Mouse (Mus musculus) limb, embryonic 14.5 days (tissue): ENCODE data around the gene Rnf215. TPM values are rescaled to one million over a fixed set of nuclear protein-coding genes. Genes with fewer than 3 reads are reported as not detected.

Source experiments
- ATAC-seq: fragments of 200-750 bp; cut with Nextera tagmentation; 2 replicates; pipeline ENCODE4 v1.8.0; 2017; ENCODE audit warnings: low read depth, moderate number of reproducible peaks, moderate TSS enrichment; ENCODE audit not compliant: low FRiP score
- DNase-seq: peaks from one replicate; pipeline ENCODE4 v3.0.0-alpha.2; 2015; ENCODE audit warnings: low spot score
- H3K27ac ChIP-seq: fragments of 300-500 bp; sonication (generic); replicated peaks from 2 replicates; pipeline ENCODE4 v1.5.1; 2014; ENCODE audit warnings: low read depth, mild to moderate bottlenecking, low read length, moderate library complexity, mixed read lengths
- H3K27me3 ChIP-seq: fragments of 300-500 bp; sonication (generic); 2 replicates; pipeline ENCODE4 v1.6.1; 2014; ENCODE audit warnings: low read length, mixed read lengths; ENCODE audit not compliant: control insufficient read depth, insufficient read depth
- H3K36me3 ChIP-seq: fragments of 300-500 bp; sonication (generic); 2 replicates; pipeline ENCODE4 v1.6.1; 2014; ENCODE audit warnings: mild to moderate bottlenecking, low read length, moderate library complexity, mixed read lengths; ENCODE audit not compliant: control insufficient read depth, insufficient read depth
- H3K4me1 ChIP-seq: fragments of 300-500 bp; sonication (generic); 2 replicates; pipeline ENCODE4 v1.6.1; 2014; ENCODE audit warnings: antibody characterized with exemption, low read length, mixed read lengths; ENCODE audit not compliant: control insufficient read depth, insufficient read depth
- H3K4me2 ChIP-seq: fragments of 300-500 bp; sonication (generic); replicated peaks from 2 replicates; pipeline ENCODE4 v1.6.1; 2014; ENCODE audit warnings: low read depth, mild to moderate bottlenecking, low read length, moderate library complexity; ENCODE audit not compliant: severe bottlenecking
- H3K4me3 ChIP-seq: fragments of 300-500 bp; sonication (generic); replicated peaks from 2 replicates; pipeline ENCODE4 v1.5.1; 2014; ENCODE audit warnings: low read length
- H3K9ac ChIP-seq: fragments of 300-500 bp; sonication (generic); 2 replicates; pipeline ENCODE4 v1.6.1; 2014; ENCODE audit warnings: mild to moderate bottlenecking, low read depth, low read length, moderate library complexity; ENCODE audit not compliant: severe bottlenecking
- H3K9me3 ChIP-seq: fragments of 300-500 bp; sonication (generic); 2 replicates; pipeline ENCODE4 v1.6.1; 2016; ENCODE audit warnings: low read length; ENCODE audit not compliant: control insufficient read depth
- POLR2A ChIP-seq: fragments of 200-500 bp; IDR thresholded peaks from 2 replicates; pipeline ENCODE4 v1.8.0; 2012; ENCODE audit warnings: inconsistent platforms, mild to moderate bottlenecking, moderate library complexity, borderline replicate concordance; ENCODE audit not compliant: insufficient read depth, insufficient read length; ENCODE audit errors: extremely low read depth
- WGBS: fragments of 180-500 bp; shearing (Covaris S2); extraction: QIAGEN DNeasy Blood & Tissue Kit; methylation state at CpG from one replicate; pipeline ENCODE4 v1.1.7; 2014; 5-methylcytosine and 5-hydroxymethylcytosine counted together
- polyA plus RNA-seq, 2 experiments: library from polyadenylated mRNA; depleted of rRNA in 1 of 2; stranded (reverse) in 1 of 2; unstranded in 1 of 2; fragments of >200 nt; fragmentation: Nextera tagmentation in 1 of 2; extraction: Ambion mirVana in 1 of 2; gene quantifications; 2 replicates each; pipeline versions ENCODE4 v1.2.1 to v1.2.3; 2012 to 2014

Gene Rnf215
- polyA plus RNA-seq (2012; rRNA removed) (57.1 and 62.6 TPM in 2 replicates), polyA plus RNA-seq (2014; fragmentation: Nextera tagmentation; extraction: Ambion mirVana) (40.7 and 49.8 TPM in 2 replicates)

- 0 out of 2 replicates have a peak, but pooled peaks have one; percentile 49 for TF ChIP-seq POLR2A
- H3K4me1 ChIP-seq: peaks cover 10% of the 10 kb centered on the region
- no peaks in the 10 kb centered on the region for H3K9me3 ChIP-seq
- peak within 1 kb of the TSS; percentile 95 for H3K9ac ChIP-seq
- WGBS: 3% methylated on average over 47 of the region's 66 CpGs
- peak within 1 kb of the TSS; percentile 79 for H3K27ac ChIP-seq
- peak within 1 kb of the TSS; percentile 78 for H3K4me2 ChIP-seq
- H3K36me3 ChIP-seq: peaks cover 37% of the 10 kb centered on the region
- H3K4me3 ChIP-seq: peak within 1 kb of the TSS; percentile 83
- peak; percentile 93 for ATAC-seq
- peak; percentile 92 for DNase-seq
- no peaks in the 10 kb centered on the region for H3K27me3 ChIP-seq
Observed at GRCm38 (mm10) chr11:4134986-4135935, at the start of gene Rnf215. TSS of gene Rnf215 (plus strand) at chr11:4135202.

GRCm38 (mm10) chr11:4086246-4086645 is 48.8 kb upstream of the Rnf215 start:
- no peak overlapping the region for H3K4me2 ChIP-seq
- no peaks in the 10 kb centered on the region for H3K9me3 ChIP-seq
- no peaks in the 10 kb centered on the region for H3K36me3 ChIP-seq
- no peak for DNase-seq
- 53% methylated on average over 1 of the region's 1 CpGs for WGBS
- H3K4me1 ChIP-seq: no peaks in the 10 kb centered on the region
- no peak overlapping the region for H3K4me3 ChIP-seq
- no peaks in the 10 kb centered on the region for H3K27me3 ChIP-seq
- no peak for ATAC-seq
- TF ChIP-seq POLR2A: no peak
- H3K27ac ChIP-seq: no peak overlapping the region
- no peak overlapping the region for H3K9ac ChIP-seq

GRCm38 (mm10) chr11:4087267-4087666 is 47.7 kb upstream of the Rnf215 start:
- Histone ChIP-seq H3K27me3 (no peaks in the 10 kb centered on the region), H3K4me3 (no peak overlapping the region), H3K27ac (no peak overlapping the region), H3K9me3 (no peaks in the 10 kb centered on the region), H3K4me2 (no peak overlapping the region), H3K36me3 (no peaks in the 10 kb centered on the region), H3K9ac (no peak overlapping the region), H3K4me1 (no peaks in the 10 kb centered on the region)
- no peak for ATAC-seq
- no peak for TF ChIP-seq POLR2A
- no peak for DNase-seq
- WGBS: 67% methylated on average over 2 of the region's 2 CpGs

GRCm38 (mm10) chr11:4093459-4094377 is 41.3 kb upstream of the Rnf215 start:
- ATAC-seq (no peak), DNase-seq (no peak)
- WGBS: 85% methylated on average over 18 of the region's 18 CpGs
- no peak overlapping the region for H3K9ac ChIP-seq
- H3K27ac ChIP-seq: no peak overlapping the region
- H3K4me3 ChIP-seq: no peak overlapping the region; the same call in 1 of the 2 replicates
- peaks cover 16% of the 10 kb centered on the region for H3K4me1 ChIP-seq
- no peak for TF ChIP-seq POLR2A
- H3K9me3 ChIP-seq: no peaks in the 10 kb centered on the region
- H3K27me3 ChIP-seq: no peaks in the 10 kb centered on the region
- H3K4me2 ChIP-seq: no peak overlapping the region
- no peaks in the 10 kb centered on the region for H3K36me3 ChIP-seq
